Mouse (Mus musculus) spleen, postnatal 10 days (tissue): ENCODE measurements around the gene Clasrp.
A peak's percentile ranks its signal among the peaks of the same experiment; 100 is the strongest.

Experiments used
- DNase-seq, 2 experiments: peaks; one replicate each; pipeline ENCODE4 v3.0.0; 2021 to 2022; ENCODE audit warnings: low spot score in 2 of 2

Gene Clasrp

GRCm38 (mm10) chr7:19603849-19604605 lies at the start of gene Clasrp:
Gene Clasrp (minus strand): TSS chr7:19604486.
- peak; percentile 94 to 99 for DNase-seq

GRCm38 (mm10) chr7:19652614-19653013 lies 48.3 kb upstream of the Clasrp start:
- no peak for DNase-seq

- no peak for DNase-seq
Measured at GRCm38 (mm10) chr7:19651063-19651786, 46.9 kb upstream of the Clasrp start.

GRCm38 (mm10) chr7:19641223-19641622 lies 36.9 kb upstream of the Clasrp start:
- no peak for DNase-seq

- DNase-seq: no peak
Measured at GRCm38 (mm10) chr7:19635074-19635827, 31.0 kb upstream of the Clasrp start.

- DNase-seq: no peak
Measured at GRCm38 (mm10) chr7:19634591-19634990, 30.3 kb upstream of the Clasrp start.

- no peak for DNase-seq
Measured at GRCm38 (mm10) chr7:19633855-19634254, 29.6 kb upstream of the Clasrp start.

GRCm38 (mm10) chr7:19633197-19633596 lies 28.9 kb upstream of the Clasrp start:
- DNase-seq: no peak

GRCm38 (mm10) chr7:19632720-19633119 lies 28.4 kb upstream of the Clasrp start:
- no peak for DNase-seq

GRCm38 (mm10) chr7:19632275-19632674 lies 28.0 kb upstream of the Clasrp start:
- DNase-seq: no peak

- peak; percentile 80 to 92 for DNase-seq
Measured at GRCm38 (mm10) chr7:19629361-19629734, 25.1 kb upstream of the Clasrp start, which contains the start of gene Relb. Gene Relb (minus strand): TSS chr7:19629438.

GRCm38 (mm10) chr7:19628536-19629360 lies 24.5 kb upstream of the Clasrp start:
- peak; percentile 92 to 96 for DNase-seq

GRCm38 (mm10) chr7:19628192-19628535 lies 23.9 kb upstream of the Clasrp start:
- no peak for DNase-seq

- no peak for DNase-seq
Measured at GRCm38 (mm10) chr7:19627721-19628120, 23.4 kb upstream of the Clasrp start.

- no peak for DNase-seq
Measured at GRCm38 (mm10) chr7:19623433-19623832, 19.1 kb upstream of the Clasrp start.

GRCm38 (mm10) chr7:19622241-19622640 lies 18.0 kb upstream of the Clasrp start:
- no peak for DNase-seq

- no peak for DNase-seq
Measured at GRCm38 (mm10) chr7:19620811-19621210, 16.5 kb upstream of the Clasrp start.

GRCm38 (mm10) chr7:19619004-19619801 lies 14.9 kb upstream of the Clasrp start:
- DNase-seq: peak; percentile 59 to 76

- DNase-seq: peak in 1 of 2 experiments; percentile 55
Measured at GRCm38 (mm10) chr7:19615036-19615577, 10.8 kb upstream of the Clasrp start.

GRCm38 (mm10) chr7:19610969-19611368 lies 6.7 kb upstream of the Clasrp start:
- DNase-seq: no peak
